Mouse (Mus musculus) midbrain, embryonic 11.5 days (tissue): Measurements from ENCODE around the gene Tatdn2. TPM values are rescaled to one million over a fixed set of nuclear protein-coding genes. Genes with fewer than 3 reads are reported as not detected.
A peak's percentile ranks its signal among the peaks of the same experiment; 100 is the strongest.

ENCODE experiments used
- ATAC-seq: fragments of 200-750 bp; cut with Nextera tagmentation; 2 replicates; pipeline ENCODE4 v1.8.0; 2017; ENCODE audit warnings: moderate TSS enrichment, moderate library complexity; ENCODE audit not compliant: low FRiP score
- DNase-seq: peaks from one replicate; pipeline ENCODE4 v3.0.0; 2015; ENCODE audit warnings: low spot score; ENCODE audit errors: missing footprints
- H3K27ac ChIP-seq: fragments of 300-500 bp; sonication (generic); 2 replicates; pipeline ENCODE4 v1.5.1; 2014; ENCODE audit warnings: low read depth, low read length
- H3K27me3 ChIP-seq: fragments of 300-500 bp; sonication (generic); 2 replicates; pipeline ENCODE4 v1.6.1; 2014; ENCODE audit warnings: mild to moderate bottlenecking, low read length, moderate library complexity, mixed read lengths; ENCODE audit not compliant: control insufficient read depth, insufficient read depth
- H3K36me3 ChIP-seq: fragments of 300-500 bp; sonication (generic); 2 replicates; pipeline ENCODE4 v1.6.1; 2014; ENCODE audit warnings: mild to moderate bottlenecking, low read length, moderate library complexity, mixed read lengths; ENCODE audit not compliant: control insufficient read depth, insufficient read depth
- H3K4me1 ChIP-seq: fragments of 300-500 bp; sonication (generic); 2 replicates; pipeline ENCODE4 v1.6.1; 2014; ENCODE audit warnings: low read length; ENCODE audit not compliant: control insufficient read depth, insufficient read depth
- H3K4me2 ChIP-seq: fragments of 300-500 bp; sonication (generic); 2 replicates; pipeline ENCODE4 v1.6.1; 2014; ENCODE audit warnings: mild to moderate bottlenecking, moderate library complexity
- H3K4me3 ChIP-seq: fragments of 300-500 bp; sonication (generic); 2 replicates; pipeline ENCODE4 v1.5.1; 2014; ENCODE audit warnings: low read depth, low read length
- H3K9ac ChIP-seq: fragments of 300-500 bp; sonication (generic); 2 replicates; pipeline ENCODE4 v1.6.1; 2014; ENCODE audit warnings: low read length
- H3K9me3 ChIP-seq: fragments of 300-500 bp; sonication (generic); 2 replicates; pipeline ENCODE4 v1.6.1; 2016; ENCODE audit warnings: low read length; ENCODE audit not compliant: control insufficient read depth
- WGBS: fragments of 180-500 bp; shearing (Covaris S2); extraction: QIAGEN DNeasy Blood & Tissue Kit; methylation state at CpG from one replicate; pipeline ENCODE4 v1.1.7; 2014; 5-methylcytosine and 5-hydroxymethylcytosine counted together
- polyA plus RNA-seq: library from polyadenylated mRNA; unstranded; fragments of >200 nt; fragmentation: Nextera tagmentation; extraction: Ambion mirVana; gene quantifications from 2 replicates; pipeline ENCODE4 v1.2.1, GENCODE M21; 2014

Tatdn2 gene
- polyA plus RNA-seq, 1 experiment from 2014 or later, result 1.0 TPM

GRCm38 (mm10) chr6:113721061-113721460 lies 24.2 kb downstream of the Tatdn2 start:
- Histone ChIP-seq H3K4me1 (no peaks in the 10 kb centered on the region), H3K27ac (no peak overlapping the region), H3K4me3 (no peak overlapping the region), H3K4me2 (no peak overlapping the region), H3K27me3 (no peaks in the 10 kb centered on the region), H3K9ac (no peak overlapping the region), H3K36me3 (peaks cover 9% of the 10 kb centered on the region), H3K9me3 (no peaks in the 10 kb centered on the region)
- ATAC-seq, result no peak
- peak; percentile 28 for DNase-seq
- WGBS, result 96% methylated on average over 4 of the region's 4 CpGs

DNA sequence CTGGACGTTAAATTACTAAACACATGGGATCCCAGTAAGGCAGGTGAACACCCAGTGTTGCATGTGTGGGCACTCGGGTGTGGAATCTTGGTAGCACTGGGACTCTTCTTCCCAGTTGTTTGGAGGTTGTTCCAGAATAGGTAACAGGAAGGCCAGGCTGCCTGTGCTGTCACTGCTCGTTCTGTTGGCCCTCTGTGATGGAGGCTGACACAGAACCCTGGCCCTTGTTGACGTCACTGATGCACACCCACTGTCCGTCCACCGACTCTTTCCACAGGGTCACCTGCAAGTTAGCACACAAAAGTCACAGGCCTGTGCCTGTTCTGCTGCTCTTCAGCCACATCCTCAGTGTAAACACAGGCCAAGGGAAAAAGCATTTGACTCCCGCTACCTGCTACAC lies 31.3 kb downstream of the Tatdn2 start:
- WGBS, result 92% methylated on average over 7 of the region's 7 CpGs
- DNase-seq (no peak), ATAC-seq (no peak)
- Histone ChIP-seq H3K36me3 (peaks cover 25% of the 10 kb centered on the region), H3K4me3 (no peak overlapping the region), H3K4me1 (no peaks in the 10 kb centered on the region), H3K9me3 (no peaks in the 10 kb centered on the region), H3K4me2 (no peak overlapping the region), H3K27ac (no peak overlapping the region), H3K9ac (no peak overlapping the region), H3K27me3 (no peaks in the 10 kb centered on the region)

- H3K4me2 ChIP-seq, result no peak overlapping the region
- no peak for ATAC-seq
- no peaks in the 10 kb centered on the region for H3K4me1 ChIP-seq
- no peaks in the 10 kb centered on the region for H3K27me3 ChIP-seq
- no peak overlapping the region for H3K9ac ChIP-seq
- H3K27ac ChIP-seq, result no peak overlapping the region
- peaks cover 30% of the 10 kb centered on the region for H3K36me3 ChIP-seq
- no peak overlapping the region for H3K4me3 ChIP-seq
- no peak for DNase-seq
- no peaks in the 10 kb centered on the region for H3K9me3 ChIP-seq
- 92% methylated on average over 3 of the region's 3 CpGs for WGBS
These were observed 34.4 kb downstream of the Tatdn2 start for GRCm38 (mm10) chr6:113731296-113731695.

- Histone ChIP-seq H3K4me2 (no peak overlapping the region), H3K36me3 (peaks cover 11% of the 10 kb centered on the region; the same call in 1 of the 2 replicates), H3K4me1 (peaks cover 6% of the 10 kb centered on the region), H3K9me3 (no peaks in the 10 kb centered on the region), H3K9ac (no peak overlapping the region), H3K27ac (no peak overlapping the region), H3K27me3 (no peaks in the 10 kb centered on the region), H3K4me3 (no peak overlapping the region)
- 94% methylated on average over 9 of the region's 9 CpGs for WGBS
- no peak for DNase-seq
- ATAC-seq, result no peak
These were observed 40.6 kb downstream of the Tatdn2 start for GRCm38 (mm10) chr6:113737318-113738046.

GRCm38 (mm10) chr6:113740236-113741217 lies 43.7 kb downstream of the Tatdn2 start, which contains the start of gene Sec13:
TSS of gene Sec13 (minus strand) at chr6:113740743.
- Histone ChIP-seq H3K4me3 (peak within 1 kb of the TSS; percentile 94), H3K4me1 (peaks cover 6% of the 10 kb centered on the region), H3K36me3 (0 out of 2 replicates have a peak, but pooled peaks cover 4% of the 10 kb centered on the region), H3K27ac (no peak within 1 kb of the TSS), H3K27me3 (no peaks in the 10 kb centered on the region), H3K9ac (peak within 1 kb of the TSS; percentile 89), H3K4me2 (peak within 1 kb of the TSS; percentile 95), H3K9me3 (no peaks in the 10 kb centered on the region)
- WGBS, result 6% methylated on average over 41 of the region's 41 CpGs
- peak; percentile 92 for ATAC-seq
- DNase-seq, result peak; percentile 99

GRCm38 (mm10) chr6:113741425-113741824 lies 44.6 kb downstream of the Tatdn2 start:
- Histone ChIP-seq H3K27me3 (no peaks in the 10 kb centered on the region), H3K4me3 (no peak overlapping the region), H3K4me2 (no peak overlapping the region), H3K4me1 (peaks cover 6% of the 10 kb centered on the region), H3K9me3 (no peaks in the 10 kb centered on the region), H3K27ac (no peak overlapping the region), H3K9ac (no peak overlapping the region), H3K36me3 (no peaks in the 10 kb centered on the region)
- no peak for DNase-seq
- ATAC-seq, result no peak
- 68% methylated on average over 2 of the region's 2 CpGs for WGBS

GRCm38 (mm10) chr6:113742321-113742720 lies 45.5 kb downstream of the Tatdn2 start:
- 91% methylated on average over 1 of the region's 1 CpGs for WGBS
- Histone ChIP-seq H3K4me3 (no peak overlapping the region), H3K9me3 (no peaks in the 10 kb centered on the region), H3K27ac (no peak overlapping the region), H3K27me3 (no peaks in the 10 kb centered on the region), H3K4me2 (no peak overlapping the region), H3K4me1 (peaks cover 6% of the 10 kb centered on the region), H3K9ac (no peak overlapping the region), H3K36me3 (no peaks in the 10 kb centered on the region)
- ATAC-seq, result no peak
- DNase-seq, result no peak

DNA sequence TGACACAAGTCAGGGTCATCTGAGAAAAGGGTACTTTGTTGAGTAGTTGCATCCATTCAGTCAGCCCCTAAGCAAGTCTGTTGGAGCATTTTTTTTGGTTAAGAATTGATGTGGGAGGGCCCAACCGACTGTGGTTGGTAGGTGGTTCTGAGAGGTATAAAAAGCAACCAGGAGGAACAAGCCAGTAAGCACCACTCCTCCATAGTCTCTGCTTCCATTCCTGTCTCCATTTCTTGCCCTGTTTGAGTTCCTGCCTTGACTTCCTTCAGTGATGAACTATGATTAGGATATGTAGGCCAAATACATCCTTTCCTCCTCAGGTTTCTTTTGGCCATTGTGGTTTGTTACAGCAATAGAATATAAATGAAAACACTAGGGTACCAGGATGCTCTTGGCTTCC lies 46.3 kb downstream of the Tatdn2 start:
- Histone ChIP-seq H3K4me2 (no peak overlapping the region), H3K27ac (no peak overlapping the region), H3K4me1 (peaks cover 6% of the 10 kb centered on the region), H3K27me3 (no peaks in the 10 kb centered on the region), H3K4me3 (no peak overlapping the region), H3K9ac (no peak overlapping the region), H3K9me3 (no peaks in the 10 kb centered on the region), H3K36me3 (no peaks in the 10 kb centered on the region)
- no peak for DNase-seq
- WGBS, result 58% methylated on average over 1 of the region's 1 CpGs
- no peak for ATAC-seq

DNA sequence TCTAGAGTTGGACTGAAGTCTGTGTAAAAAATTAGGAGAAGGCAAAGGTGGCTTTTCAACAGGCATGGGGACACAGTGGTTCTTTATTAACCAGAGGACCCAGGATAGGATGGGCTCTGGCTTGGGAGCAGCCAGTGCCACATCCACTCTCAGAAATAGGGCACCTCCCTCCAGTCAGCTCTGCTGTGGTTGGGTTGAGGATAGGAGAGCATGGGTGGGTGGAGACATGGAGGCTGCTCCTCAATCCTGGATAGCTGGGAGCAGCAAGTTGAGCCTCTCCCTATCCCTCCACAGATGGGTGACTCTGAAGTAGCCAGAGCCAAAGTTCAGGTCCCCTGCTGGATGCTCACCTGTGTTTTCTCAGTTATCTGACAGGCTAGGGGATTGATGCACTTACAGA lies 48.3 kb downstream of the Tatdn2 start:
- no peak for DNase-seq
- Histone ChIP-seq H3K27ac (no peak overlapping the region), H3K4me2 (no peak overlapping the region), H3K4me3 (no peak overlapping the region), H3K9me3 (no peaks in the 10 kb centered on the region), H3K4me1 (no peaks in the 10 kb centered on the region), H3K36me3 (no peaks in the 10 kb centered on the region), H3K9ac (no peak overlapping the region), H3K27me3 (no peaks in the 10 kb centered on the region)
- no peak for ATAC-seq
